Mouse (Mus musculus): Measurements from ENCODE around the gene Slc35f1.

The Slc35f1 gene

DNA sequence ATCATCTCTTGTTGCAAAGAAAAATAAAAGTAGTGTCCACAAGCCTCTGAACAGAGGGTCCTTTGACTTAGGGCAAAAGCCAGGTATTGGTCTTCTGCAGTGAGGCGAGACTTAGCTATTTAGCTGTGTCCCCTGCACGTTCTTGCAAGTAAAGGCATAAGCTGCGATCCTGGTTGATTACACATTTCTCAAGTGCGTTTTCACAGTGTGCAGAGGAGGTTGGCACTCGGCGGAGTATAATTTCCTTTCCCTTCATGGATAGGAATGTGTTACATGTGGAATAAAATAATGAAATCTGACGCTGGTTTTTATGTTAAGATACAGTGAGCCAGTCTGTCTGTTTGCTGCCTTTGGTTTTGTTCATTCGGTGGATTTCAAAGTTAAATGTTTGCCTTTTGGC, 232.8 kb downstream of the Slc35f1 start:
- in situ Hi-C loops (cut with MboI, MseI): no loop called here

DNA sequence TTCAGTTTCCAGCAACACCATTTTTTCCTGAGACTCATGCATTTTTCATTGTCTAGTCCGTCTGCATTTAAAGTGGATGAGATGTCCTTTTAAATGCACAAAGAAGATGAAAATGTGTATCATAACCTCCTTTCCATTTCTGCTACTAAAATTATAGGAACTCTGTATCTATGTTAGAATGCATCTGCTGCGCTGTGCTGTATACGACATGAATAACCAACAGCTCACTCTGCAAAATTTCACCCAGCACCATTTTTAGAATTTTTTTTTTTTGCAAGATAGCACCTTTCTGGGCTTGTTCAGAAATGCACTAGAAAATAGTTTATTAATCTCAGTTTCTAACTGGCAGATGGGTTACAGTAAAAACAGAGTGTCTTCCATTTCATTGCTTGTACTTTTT, 236.0 kb downstream of the Slc35f1 start:
- in situ Hi-C loops (cut with MboI, MseI): no loop called here

DNA sequence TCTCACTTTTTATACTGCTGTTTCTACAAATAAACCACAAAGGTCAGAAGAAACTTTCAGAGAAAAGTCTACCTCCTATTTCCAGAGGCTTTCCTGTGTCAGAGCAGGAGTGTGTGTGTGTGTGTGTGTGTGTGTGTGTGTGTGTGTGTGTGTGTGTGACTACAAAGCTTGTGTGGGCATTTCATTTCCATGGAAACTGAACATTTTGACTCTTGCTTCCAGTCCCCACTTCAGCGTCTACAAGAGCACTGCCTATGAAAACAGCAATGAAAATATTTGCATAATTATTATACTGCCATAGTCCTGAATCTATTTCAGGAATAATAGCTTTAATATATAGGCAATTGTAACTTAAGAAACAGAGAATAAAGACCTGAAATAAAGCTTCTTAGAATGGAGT, 241.8 kb downstream of the Slc35f1 start:
- in situ Hi-C loops (cut with MboI, MseI): no loop called here

DNA sequence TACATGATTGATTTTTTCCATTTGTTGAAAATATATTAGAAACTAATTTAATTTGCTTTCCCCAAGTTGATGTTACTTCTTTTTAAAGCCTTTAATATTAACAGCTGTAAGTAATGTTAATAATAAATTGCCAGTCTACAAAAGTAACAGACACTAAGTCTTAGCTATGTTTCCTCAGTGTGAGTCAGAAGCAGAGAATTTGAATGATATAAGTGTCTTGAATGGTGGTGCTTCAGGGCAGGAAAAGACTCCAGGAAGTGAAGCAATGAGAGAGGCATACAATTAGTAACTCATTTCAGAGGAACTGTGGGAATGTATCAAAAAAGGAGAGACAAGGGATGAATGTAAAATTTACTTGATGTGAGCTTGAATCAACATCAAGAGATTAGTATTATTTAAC, 244.3 kb downstream of the Slc35f1 start:
- in situ Hi-C loops (cut with MboI, MseI): no loop called here

DNA sequence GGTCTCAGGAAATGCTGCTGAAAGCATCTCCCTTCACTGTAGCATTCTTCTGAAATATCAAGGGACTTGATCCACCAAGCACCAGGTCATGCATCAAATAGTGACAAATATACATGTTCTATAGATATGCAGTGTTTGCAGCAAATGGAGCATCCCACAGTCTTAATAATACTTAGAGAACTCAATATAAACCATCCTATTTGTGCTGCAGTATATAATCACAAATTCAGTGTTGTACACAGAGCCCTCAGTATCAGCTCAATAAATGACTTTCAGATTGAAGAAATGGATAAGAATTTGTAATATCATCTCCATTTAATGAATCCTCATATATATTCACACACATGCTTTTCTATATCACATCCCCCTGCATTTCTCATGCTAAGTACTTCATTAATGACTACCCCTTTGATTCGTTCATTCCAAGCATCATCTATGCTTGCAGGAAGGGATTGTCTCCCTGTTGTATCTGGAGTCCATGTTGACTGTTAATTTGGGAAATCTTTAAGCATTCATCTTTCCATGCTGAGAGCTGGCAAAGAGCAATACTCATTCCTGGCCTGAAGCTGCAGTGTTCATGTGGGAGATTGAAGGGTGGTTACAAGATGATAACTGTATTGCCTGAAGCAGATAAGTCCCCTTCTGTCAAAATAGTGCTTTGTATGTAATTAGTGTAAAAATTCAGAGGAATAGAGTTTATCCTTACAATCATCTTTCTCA, 249.9 kb downstream of the Slc35f1 start:
- in situ Hi-C loops (cut with MboI, MseI): no loop called here

DNA sequence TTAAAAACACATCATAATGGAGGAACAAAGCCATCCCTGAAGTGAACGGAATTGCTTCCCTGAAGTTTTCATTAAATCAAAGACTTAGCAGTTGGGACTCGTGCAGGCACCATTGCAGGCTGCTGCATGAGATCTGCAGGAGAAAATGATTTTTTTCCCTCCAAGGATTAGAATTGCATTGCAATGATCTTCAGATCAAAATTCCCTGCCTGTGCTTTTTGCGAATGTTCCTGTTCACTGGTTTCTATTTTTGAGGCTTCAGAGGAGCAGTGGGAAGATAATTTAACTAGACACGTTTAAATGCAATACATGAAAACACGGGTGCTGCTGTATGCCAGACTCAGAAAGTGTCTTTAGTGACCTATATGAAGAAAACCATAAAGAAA, 250.5 kb downstream of the Slc35f1 start:
- in situ Hi-C loops (cut with MboI, MseI): no loop called here

DNA sequence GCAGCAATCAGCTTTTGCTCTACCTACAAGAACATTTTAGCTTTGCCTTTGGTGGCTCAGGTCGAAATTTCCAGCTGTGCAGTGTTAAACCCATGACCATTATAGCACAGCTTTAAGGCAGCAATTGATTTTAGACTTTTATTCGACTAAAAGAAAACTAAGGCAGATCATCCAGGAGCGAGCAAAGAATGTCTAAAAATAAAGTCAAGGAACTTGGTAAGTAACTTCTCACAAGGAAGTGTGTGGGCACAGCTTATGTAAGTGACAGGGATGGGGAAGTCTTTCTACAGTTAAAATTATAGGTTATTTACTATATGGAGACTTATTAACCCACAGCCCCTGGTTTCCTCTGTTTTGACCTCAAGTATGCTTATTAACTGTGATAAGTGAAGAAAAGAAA, 262.2 kb downstream of the Slc35f1 start:
- in situ Hi-C loops (cut with MboI, MseI): loop anchor here (10.0 kb wide), 1 partner anchor 1482 kb away; no protein-coding TSS in a partner anchor

DNA sequence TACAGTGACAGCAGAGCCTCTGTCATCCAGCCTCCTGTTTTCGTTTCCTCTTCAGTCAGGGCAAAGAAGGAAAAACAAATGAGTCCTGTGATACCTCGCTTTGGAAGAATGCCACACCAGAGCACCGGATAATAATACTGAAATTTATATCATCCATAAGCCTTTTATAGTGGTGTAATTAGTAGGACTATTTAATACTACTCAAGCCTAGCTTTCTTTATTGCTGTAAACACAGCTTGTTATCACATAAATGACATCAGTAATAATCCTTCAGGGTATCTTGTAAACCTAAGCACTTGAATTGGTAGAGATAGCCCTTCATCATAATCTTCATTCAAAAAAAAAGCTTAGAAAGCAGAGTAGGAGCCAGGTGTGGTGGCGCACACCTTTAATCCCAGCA, 266.4 kb downstream of the Slc35f1 start:
- in situ Hi-C loops (cut with MboI, MseI): loop anchor here (10.0 kb wide), 1 partner anchor 1478 kb away; no protein-coding TSS in a partner anchor

DNA sequence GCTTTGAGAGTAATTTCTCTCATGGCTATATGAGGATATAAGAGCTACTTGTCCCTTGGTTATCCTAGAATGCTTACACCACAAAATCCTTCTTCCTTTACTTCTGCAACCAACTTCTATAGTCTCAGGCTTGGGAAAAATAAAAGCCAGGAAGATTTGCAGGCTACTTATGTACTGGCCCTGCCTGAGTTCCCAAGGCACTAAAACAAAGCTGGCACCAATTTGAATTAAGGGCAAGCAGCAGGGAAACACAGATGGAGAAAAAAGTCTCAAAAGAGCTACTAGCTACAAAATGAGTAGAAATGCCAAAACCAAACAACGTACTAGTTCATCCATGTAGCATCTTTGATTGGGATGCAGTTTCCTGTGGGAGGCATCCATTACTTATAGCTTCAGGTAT, 288.9 kb downstream of the Slc35f1 start:
- in situ Hi-C loops (cut with MboI, MseI): no loop called here

DNA sequence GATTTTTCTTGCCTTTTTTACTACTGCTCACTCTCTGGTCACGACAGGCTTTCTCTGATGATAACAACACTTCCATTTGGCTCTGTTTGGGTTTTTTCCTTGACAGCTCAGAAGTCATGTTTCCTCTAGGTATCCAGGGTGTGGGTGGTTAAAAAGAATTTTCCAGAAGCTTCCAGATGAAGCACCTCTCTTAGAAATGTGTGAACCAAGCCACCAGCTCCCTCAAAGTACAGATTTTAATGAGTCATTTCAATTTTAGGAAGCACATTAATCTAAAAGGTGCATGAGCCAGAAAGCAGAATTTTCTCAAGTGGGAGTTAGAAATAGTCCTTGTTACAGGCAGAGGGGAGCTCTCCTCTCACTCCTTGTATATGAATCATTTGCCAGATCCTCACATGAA, 292.5 kb downstream of the Slc35f1 start:
- in situ Hi-C loops (cut with MboI, MseI): no loop called here

DNA sequence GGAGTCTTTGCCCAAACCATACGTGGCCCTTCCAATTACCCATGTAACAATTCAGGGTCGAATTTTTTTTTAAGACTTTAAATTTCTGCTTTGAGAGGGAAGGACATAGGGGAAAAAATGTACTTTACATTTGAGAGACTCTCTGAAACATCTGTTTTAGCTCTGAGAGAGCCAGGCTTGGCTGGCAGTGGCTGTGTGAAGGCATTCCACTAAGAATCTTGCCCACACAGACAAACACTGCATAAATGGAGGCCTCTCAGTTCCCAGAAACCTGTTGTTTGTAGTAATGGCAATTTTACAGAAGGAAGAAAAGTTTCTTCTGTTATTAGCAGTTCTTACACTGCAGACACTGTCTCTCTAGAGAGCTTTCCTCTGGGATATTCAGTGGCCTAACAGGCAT, 301.9 kb downstream of the Slc35f1 start:
- in situ Hi-C loops (cut with MboI, MseI): no loop called here

DNA sequence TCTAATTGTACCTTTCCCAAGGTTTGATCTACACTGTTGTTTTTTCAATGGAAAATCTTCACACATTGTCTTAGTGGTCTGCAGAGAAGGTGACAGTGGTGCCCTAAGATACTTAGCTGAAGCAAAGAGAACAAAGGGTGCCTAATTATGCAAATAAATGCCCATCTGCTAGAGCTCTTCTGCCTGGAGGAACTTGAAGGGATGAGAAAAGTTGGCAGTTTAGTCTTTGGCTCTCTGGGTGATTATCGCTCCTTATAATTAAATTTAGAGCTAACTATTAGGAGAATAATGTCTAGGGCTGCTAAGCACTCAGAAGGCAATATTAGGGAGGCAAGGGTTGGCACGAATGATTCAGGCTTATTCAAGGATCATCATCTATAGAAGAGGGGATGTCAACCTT, 306.6 kb downstream of the Slc35f1 start:
- in situ Hi-C loops (cut with MboI, MseI): no loop called here

DNA sequence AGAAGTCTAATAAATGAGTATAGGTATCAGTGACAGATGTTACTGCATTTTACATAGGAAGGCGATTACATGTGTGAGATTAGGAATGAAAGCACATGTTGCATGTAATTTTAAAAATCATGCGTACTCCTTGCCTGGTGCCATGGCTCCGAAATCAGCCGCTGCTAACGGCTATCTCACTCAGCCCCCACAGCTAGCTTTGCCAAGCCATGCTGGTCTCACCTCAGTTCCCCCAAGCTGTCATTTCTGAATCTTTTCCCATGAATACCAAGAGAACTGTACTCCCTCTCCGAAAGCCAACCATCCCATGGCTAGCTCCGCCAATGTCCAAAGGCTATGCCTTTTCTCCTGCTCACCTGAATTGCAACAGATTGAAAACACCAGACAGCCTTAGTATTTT, 310.8 kb downstream of the Slc35f1 start:
- in situ Hi-C loops (cut with MboI, MseI): no loop called here

DNA sequence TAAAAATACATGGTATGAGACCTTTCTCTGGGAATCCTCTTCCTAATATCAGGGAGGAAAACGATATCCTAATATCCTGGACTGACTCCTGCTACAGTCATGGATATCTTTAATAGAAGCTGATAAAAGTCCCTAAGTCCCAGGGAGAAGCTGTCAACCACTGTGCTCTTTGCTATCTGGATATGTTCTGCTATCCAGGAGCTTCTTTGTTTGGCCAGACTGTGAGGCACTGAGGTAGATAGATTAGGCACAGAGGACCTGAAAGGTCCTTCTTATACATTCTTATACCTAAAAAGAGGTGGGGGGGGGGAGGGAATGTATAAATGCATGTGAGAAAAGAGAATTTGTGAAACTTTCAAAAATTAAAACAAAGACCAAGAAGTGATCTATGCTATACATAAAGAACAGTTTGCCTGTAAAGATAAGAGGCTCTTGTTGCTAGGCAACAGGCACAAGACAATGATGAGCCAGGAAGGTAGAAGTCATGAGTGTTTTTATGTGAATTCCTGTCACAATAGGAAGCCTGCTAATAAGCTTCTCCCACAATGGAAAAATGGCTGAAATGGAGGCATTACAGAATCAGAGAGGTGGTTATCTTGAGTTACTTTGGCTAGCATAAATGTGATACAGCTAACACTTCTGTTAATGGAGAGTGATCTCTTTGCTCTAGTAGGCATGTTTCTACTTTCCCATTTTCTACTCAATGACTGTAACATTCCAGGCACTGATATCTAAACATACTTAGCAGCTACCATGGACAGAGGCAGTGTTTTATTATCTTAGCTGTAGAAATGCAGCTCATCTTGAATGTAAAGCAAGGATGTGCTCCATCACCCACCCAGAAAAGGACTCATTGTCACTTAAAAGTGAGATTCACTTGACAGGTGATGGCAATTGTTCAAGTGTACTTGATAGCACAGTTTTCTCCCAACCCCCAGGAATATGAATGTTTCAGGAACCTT, 316.2 kb downstream of the Slc35f1 start:
- in situ Hi-C loops (cut with MboI, MseI): no loop called here

DNA sequence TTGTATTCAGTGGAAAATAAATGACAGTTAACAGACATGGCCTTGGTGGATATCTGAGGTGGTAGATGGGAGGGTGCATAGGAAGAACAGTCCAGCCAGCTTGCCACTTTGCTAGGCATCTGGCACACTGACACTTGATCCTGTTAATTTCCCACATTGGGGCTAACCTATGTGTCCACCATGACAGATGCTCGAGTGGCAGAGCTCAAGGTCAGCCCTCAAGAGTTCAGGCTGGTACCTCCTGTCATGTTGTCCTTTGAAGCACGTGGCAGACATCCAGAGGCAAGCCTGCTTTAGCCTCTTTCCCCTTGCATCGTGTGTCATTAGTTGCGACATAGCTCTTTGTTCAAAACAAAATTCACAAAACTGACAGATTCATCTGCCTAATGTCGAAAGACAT, 323.5 kb downstream of the Slc35f1 start:
- in situ Hi-C loops (cut with MboI, MseI): no loop called here

DNA sequence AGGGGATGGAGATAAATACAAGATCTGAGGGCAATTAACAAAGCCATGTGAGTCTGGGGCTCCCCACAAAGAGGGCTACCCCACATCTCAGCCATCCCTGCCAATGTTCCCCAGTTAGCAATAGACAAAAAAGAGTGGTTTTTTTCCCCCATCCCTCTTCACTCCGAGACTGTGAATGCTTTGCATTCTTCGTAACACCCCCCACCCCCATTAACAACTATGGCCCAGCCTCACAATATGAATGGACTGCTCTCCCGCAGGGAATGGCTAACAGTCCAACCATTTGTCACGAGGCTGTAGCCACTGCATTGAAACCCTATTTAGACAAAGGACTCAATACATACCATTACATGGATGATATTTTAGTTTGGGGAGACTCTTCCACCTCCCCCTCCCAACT, 338.1 kb downstream of the Slc35f1 start:
- in situ Hi-C loops (cut with MboI, MseI): no loop called here

DNA sequence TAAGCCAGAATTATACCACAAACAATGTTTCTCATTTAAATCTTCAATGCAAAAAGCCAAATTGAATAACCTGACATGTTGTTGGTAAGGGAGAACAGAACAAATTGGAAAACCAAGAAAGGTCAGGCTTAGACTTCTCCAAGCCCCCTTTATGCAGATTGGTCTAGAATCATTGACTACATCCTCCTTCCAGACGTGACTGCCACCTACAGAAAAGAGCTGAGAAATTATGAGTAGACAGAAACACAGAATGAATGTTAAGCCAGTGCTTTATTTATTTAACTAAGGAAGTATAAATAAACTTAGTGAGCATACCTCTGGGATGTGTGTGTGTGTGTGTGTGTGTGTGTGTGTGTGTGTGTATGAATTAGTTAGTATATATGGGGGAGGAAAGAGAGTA, 344.9 kb downstream of the Slc35f1 start:
- in situ Hi-C loops (cut with MboI, MseI): no loop called here

DNA sequence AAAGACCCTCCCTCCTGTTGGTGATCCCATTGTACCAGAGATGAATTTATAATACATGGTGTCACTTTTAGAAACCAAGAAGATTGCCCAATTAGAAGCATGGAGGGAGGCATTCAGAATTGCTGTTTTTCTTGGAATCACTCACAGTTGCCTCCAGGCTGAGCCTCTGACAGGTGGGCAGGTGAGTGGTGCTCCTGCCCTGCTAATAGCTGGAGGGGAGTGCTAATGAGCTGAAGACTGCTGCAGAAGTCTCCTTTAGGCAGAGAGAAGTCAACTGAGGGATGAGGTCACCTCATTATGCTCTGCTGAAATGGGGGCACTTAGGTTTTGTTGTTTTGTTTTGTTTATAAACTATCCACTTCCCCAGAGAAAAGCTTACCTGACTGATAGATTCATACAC, 355.6 kb downstream of the Slc35f1 start:
- in situ Hi-C loops (cut with MboI, MseI): no loop called here

DNA sequence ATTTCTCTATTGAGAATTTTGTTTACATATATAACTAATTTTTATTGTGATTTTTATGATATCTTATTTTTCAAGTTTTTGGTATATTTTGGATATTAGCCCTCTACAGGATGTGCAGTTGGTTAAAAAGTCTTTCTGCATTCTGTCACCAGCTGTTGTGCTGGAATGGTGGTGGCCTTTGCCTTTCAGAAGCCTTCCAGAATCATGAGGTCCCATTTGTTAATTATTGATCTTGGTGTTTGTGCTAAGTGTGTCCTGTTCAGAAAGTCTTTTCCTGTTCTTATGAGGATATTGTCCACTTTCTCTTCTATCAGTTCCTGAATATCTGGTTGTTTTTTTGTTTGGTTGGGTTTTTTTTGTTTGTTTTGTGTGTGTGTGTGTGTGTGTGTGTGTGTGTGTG, 362.2 kb downstream of the Slc35f1 start:
- in situ Hi-C loops (cut with MboI, MseI): loop anchor here (10.0 kb wide), 1 partner anchor 218 kb away; no protein-coding TSS in a partner anchor

DNA sequence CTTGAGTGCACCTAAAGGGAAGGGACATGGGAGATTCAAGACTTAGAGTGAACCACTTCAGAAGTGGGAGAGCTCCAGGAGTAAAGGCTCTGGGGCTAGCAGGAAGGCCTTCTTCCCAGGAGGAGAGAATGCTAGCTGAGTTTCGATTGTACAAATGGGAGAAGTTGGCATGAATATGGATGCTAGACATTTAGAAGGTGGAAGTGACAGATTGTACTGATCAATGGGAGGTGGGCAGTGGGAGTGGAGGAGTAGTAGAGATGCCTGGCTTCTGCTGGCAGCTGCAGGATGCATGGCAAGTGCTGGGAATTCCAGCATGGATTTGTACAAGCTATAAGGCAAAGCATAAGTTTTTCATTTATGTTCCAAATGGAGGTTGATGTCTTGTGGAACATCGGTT, 370.4 kb downstream of the Slc35f1 start:
- in situ Hi-C loops (cut with MboI, MseI): no loop called here

DNA sequence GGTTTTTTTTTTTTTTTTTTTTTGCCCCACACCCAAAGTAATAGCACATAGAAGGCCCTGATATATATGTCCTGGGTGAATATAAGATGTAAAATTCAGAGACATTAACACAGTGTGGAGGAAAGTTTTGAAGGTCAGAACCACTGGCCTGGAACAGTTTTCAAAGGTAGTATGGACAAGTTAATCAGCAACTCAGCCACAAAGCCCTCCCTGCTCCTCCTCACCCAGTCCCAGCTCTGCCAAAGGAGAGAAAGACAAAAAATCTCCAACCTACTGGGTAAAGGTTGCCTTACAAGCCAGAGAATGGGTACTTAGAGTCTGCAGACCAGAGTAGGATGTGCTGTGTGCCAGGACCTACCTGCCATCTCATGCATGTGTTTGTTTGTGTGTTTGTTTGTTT, 372.4 kb downstream of the Slc35f1 start:
- in situ Hi-C loops (cut with MboI, MseI): no loop called here

DNA sequence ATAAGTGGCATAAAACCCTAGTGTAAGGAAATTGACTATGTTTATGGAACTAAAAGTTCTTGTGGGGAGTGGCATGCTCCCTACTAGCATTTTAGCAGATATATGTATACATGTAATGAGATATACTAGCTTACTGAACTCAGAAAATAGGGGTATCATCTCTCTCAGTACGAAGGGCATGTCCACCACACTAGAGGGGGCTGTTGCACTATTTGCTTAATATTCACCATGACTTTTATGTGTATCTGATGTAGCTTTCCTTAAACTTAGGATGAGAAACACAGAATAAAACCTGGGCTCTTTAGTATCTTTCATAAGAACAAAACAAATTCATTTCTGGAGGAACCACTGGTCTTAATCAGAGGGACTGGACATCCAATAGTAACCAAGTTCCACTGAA, 397.5 kb downstream of the Slc35f1 start:
- in situ Hi-C loops (cut with MboI, MseI): no loop called here

DNA sequence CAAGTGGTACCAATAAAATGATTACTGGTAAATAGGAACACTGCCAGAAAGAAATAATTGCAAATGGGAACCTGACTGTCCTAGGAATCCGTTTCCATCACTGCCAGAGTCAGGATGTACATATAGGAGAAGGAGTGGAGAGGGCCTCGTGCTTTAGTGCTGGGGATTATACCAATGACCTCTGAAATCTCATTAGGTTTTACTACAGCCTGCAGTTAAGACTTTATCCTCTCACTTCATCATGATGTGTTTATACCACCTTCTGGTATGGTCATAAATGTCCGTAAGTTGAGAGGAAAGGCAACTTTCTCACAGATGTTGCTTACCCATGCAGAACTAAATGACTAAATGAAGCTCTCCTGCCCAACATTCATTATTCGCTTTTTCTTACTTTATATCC, 401.2 kb downstream of the Slc35f1 start:
- in situ Hi-C loops (cut with MboI, MseI): no loop called here
